Mouse (Mus musculus): ENCODE results near the gene Kcnd2.

Gene Kcnd2

DNA sequence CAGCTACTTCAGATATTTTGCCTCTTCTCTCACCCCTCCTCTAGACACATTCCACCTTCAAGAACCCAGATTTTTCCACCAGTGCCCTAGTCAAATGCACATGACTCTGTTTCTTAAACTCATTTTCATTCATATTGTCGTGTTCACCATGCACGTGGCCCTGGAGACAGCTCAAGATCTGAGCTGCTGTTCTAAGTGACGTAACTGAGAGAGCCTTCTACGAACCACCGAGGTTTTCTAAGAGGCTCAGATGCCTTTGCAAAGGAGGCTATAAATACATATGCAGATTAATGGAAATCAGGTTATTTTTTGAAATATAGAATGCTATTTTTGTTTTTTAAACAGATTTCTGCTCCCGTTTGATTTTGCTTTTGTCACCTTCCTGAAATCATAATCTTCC is 202.9 kb downstream of the Kcnd2 start:
- in situ Hi-C loops (cut with MboI, MseI), result no loop called here

- in situ Hi-C loops (cut with MboI, MseI), result no loop called here
These were observed 209.0 kb downstream of the Kcnd2 start for GRCm38 (mm10) chr6:21424202-21424785.

- in situ Hi-C loops (cut with MboI, MseI), result loop anchor here in 1 of 2 experiments (10.0 kb wide), 1 partner anchor 1434 kb away; no protein-coding TSS in a partner anchor
These were observed 215.8 kb downstream of the Kcnd2 start for GRCm38 (mm10) chr6:21431120-21431519.

GRCm38 (mm10) chr6:21464719-21465118 is 249.4 kb downstream of the Kcnd2 start:
- in situ Hi-C loops (cut with MboI, MseI), result no loop called here

- in situ Hi-C loops (cut with MboI, MseI), result no loop called here
These were observed 256.7 kb downstream of the Kcnd2 start for GRCm38 (mm10) chr6:21471891-21472544.

- in situ Hi-C loops (cut with MboI, MseI), result no loop called here
These were observed 267.4 kb downstream of the Kcnd2 start for GRCm38 (mm10) chr6:21482714-21483113.

- in situ Hi-C loops (cut with MboI, MseI), result no loop called here
These were observed 273.2 kb downstream of the Kcnd2 start for GRCm38 (mm10) chr6:21488536-21488935.

DNA sequence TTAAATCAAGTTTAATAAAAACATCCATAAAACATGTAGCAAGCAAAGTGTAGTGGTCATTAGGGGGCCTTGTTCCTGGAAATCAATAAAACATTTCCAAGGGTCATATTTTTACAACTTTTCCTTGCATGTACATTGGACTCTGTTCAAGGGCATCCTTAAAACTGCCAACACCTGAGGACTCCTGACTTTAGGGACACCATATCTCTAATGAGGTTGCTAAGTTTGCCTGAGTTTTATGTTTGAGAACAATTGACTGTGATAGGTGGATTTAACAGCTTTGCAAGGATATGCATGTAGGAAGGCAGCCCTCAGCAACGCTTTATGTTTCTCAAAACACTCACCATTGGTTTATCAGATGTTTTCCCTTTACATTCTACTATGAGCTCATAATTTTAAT is 287.6 kb downstream of the Kcnd2 start:
- in situ Hi-C loops (cut with MboI, MseI), result no loop called here

DNA sequence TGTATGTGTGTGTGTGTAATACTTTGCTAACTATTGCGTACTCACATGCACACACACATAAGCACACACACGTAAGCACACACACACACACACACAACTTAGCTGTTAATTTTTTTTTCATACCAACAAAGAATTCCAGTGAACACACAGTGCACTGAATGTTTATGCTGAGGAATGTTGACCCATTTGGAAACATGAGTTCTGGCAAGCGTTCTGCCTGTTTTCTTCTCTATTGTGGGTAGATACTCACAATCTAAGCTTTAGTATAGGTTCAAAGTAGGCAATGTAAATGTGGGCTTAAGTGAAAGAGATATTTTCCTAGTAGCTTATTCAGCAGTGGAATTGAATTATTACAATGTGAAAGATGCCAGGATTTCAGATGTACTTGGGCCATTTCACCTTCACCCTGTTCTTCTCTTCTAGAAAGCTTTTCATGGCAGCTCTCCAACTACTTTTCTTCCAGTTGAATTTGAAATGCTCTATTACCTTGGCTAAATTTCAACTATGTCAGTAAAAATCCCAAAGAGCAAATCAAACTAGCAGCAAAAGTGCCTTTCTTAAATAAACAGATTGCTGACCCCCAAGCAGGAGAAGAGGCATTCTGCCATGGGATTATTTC is 295.4 kb downstream of the Kcnd2 start:
- in situ Hi-C loops (cut with MboI, MseI), result no loop called here

- in situ Hi-C loops (cut with MboI, MseI), result loop anchor here in 1 of 2 experiments (10.0 kb wide), 1 partner anchor 924 kb away; no protein-coding TSS in a partner anchor
These were observed 305.0 kb downstream of the Kcnd2 start for GRCm38 (mm10) chr6:21520351-21520750.

- in situ Hi-C loops (cut with MboI, MseI), result loop anchor here in 1 of 2 experiments (10.0 kb wide), 1 partner anchor 917 kb away; no protein-coding TSS in a partner anchor
These were observed 312.3 kb downstream of the Kcnd2 start for GRCm38 (mm10) chr6:21527489-21528074.

DNA sequence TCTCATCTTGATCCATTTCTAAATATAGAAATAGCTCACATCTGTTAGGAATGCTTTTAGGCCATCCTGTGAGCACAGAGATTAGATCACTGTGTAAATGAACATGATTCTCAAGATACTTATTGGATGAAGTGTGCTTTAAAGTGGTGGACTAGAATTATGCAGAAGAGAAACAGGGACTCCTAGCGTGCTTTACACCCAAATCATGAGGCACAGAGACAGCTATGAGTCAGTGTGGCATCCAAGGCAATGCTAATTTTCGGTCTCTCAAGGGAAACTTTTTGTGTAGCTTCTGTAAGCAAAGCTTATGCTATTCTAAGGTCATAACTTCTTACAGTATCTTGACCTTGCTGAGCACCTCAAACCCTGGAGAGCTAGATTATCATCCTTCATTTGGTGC is 318.7 kb downstream of the Kcnd2 start:
- in situ Hi-C loops (cut with MboI, MseI), result loop anchor here in 1 of 2 experiments (5.0 kb wide), 1 partner anchor 42 kb away; no protein-coding TSS in a partner anchor

DNA sequence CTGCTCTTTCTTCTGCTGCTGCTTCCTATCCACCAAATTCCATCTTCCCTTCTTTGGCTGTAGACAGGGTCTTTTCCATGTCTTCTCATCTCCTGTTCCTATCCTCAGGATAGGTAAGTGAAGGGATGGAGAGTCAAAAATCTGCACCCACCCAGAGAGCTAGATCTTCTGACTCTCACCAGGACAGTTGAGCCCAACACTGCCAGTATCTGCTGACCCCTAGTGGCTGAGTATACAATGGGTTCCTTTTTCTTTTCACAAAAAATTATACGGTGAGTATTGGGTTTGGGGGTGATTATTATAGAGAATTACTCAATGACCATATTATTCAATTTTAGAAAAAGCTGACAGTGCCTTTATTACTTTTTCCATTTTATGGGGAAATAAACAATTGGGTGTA is 319.5 kb downstream of the Kcnd2 start:
- in situ Hi-C loops (cut with MboI, MseI), result loop anchor here in 1 of 2 experiments (5.0 kb wide), 1 partner anchor 43 kb away; no protein-coding TSS in a partner anchor

- in situ Hi-C loops (cut with MboI, MseI), result no loop called here
These were observed 336.2 kb downstream of the Kcnd2 start for GRCm38 (mm10) chr6:21551501-21551900.

DNA sequence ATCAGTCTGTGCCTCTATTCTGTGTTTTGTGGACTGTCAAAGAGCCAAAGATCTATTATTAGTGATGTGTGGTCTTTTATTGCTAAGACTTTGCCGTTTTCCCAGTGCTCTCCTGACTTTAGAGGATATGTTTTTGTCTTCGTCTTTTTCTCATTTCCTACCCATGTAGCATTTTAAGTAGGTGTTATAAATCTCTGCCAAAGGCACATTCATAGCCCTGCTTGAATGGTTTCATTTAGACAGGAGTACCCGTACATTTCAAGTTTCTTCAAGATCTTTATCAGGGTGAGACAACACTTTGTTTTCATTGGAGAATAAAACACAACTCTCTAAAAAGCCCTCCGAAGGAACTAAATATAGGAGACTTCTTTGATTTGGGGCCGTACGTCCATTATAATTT is 355.7 kb downstream of the Kcnd2 start:
- in situ Hi-C loops (cut with MboI, MseI), result no loop called here

DNA sequence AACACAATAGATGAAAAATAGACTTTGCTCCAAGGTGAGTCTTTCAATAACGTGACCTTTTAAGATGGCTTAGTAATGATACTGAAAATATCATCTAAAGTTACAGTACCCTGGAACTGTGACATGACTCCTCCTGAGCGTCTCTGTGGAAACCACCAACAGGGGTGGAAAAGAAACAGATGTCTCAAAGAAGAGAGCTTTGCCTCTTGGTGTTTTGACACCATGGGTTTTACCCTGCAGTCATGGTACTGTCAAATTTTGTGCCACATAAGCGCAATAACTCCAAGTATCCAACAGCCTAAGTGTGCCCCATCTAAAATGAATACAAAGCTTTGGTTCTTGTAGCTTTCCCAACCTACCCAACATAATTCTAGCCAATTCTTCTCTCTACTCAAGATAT is 374.9 kb downstream of the Kcnd2 start:
- in situ Hi-C loops (cut with MboI, MseI), result no loop called here

- in situ Hi-C loops (cut with MboI, MseI), result no loop called here
These were observed 382.1 kb downstream of the Kcnd2 start for GRCm38 (mm10) chr6:21597424-21597823.

DNA sequence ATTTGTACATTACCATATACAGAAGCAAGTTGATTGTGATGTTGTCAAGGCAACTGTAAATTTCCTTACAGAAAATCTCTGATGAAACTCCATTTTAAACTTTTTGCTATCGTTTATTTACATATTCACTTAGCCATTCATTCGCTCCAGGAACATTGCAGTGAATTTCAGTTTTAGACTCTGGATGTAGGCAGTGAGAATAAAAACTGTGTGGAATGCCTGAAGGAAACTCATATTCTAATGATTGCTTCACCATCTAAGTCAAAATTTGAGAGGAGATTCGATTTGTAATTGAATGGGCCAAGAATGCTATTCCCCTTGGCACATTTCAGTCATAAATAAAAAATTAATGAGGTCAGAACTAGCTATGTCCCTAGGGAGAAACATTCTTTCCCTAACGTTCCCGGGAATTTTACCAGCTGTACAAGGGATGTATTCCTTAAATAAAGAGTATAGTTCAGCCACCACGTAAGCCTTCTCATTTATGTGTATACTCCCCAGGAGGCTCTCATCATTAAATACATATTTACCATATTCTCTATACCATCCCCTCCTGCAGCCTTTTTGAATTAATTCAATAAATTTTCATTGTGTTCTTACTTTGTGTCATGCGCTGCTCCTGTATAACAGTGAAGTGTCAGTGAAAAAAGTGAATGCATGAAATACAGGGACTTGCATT is 394.2 kb downstream of the Kcnd2 start:
- in situ Hi-C loops (cut with MboI, MseI), result no loop called here

DNA sequence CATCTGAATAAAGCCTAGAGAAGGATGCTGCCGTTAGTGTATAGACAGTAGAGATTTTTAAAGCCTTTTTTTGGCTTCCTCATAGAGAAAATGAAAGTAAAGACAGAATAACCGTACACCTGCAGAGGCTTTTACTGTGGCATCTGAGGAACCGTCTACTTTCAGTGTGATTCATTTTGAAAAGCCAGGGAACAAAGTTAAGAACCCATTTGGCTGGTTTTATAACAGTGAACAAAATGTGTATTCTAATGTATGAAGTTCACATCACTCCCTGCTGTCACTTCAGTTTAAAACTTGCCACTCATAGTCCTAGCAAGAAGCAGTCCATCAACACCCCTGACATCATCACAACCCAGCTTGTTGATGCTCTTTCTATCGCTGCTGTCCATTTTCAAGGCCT is 414.7 kb downstream of the Kcnd2 start:
- in situ Hi-C loops (cut with MboI, MseI), result no loop called here

DNA sequence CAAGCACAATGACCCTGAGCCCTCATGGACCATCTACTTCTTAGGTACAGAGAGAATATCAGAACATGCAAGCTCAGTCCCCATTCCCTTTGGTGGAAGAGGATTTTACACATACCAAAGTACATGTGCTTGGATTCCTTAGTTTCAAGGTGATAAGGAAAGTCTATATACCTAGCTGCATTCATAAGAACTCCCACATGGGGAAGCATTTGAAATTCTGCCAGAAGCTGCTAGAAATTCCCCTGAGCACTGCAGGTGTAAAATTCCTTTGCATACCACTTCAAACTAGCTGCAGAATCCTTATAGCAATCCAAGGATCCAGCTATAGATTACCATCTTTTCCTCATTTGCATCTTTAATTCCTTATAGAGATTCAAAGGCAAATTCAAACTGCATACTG is 440.4 kb downstream of the Kcnd2 start:
- in situ Hi-C loops (cut with MboI, MseI), result no loop called here

- in situ Hi-C loops (cut with MboI, MseI), result no loop called here
These were observed 448.8 kb downstream of the Kcnd2 start for GRCm38 (mm10) chr6:21664135-21664534.

- in situ Hi-C loops (cut with MboI, MseI), result no loop called here
These were observed 449.3 kb downstream of the Kcnd2 start for GRCm38 (mm10) chr6:21664638-21665037.

All from T-helper 17 cell (primary cell).